Mouse (Mus musculus) lung, postnatal 0 days (tissue): ENCODE measurements at regions not wholly inside any gene's neighbourhood (a gene's known extent, or its start where the extent isn't known, plus 50 kb on each side); places are given as distances from the start of the nearest gene placed in this dataset.

ENCODE experiments used
- CTCF ChIP-seq: IDR thresholded peaks from 2 replicates; pipeline ENCODE4 v1.5.1; 2016; ENCODE audit warnings: antibody characterized with exemption, mild to moderate bottlenecking
- EP300 ChIP-seq: IDR thresholded peaks from 2 replicates; pipeline ENCODE4 v1.6.1; 2016; ENCODE audit warnings: antibody characterized with exemption, mild to moderate bottlenecking, control low read depth

DNA sequence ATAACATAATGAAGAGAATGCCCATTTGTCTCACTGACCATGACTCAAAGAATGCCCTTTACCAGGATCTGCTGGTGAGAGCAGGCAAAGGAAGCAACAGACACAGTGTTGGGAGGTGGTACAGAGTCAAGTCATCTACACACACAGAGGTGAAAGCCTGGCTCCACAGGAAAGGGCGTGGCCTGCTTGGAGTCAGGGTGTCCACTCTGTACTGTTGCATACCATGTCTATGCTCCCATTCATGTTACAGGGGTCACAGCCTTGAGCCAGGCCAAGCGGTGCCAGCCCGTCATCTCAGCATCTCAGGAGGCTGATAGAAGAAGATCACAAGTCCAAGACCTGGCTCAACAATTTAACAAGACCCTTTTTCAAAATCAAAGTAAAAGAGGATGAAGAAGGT, 57.8 kb upstream of the Tcerg1l start:
- TF ChIP-seq CTCF (no peak), EP300 (no peak)
